Mouse (Mus musculus): Measurements from ENCODE around the gene Cyp3a41b.
"Not testable (repeated sequence)": the region's sequence is repeated elsewhere in the genome, so short reads cannot be mapped to it uniquely, and the experiment has no call there.

The Cyp3a41b gene

DNA sequence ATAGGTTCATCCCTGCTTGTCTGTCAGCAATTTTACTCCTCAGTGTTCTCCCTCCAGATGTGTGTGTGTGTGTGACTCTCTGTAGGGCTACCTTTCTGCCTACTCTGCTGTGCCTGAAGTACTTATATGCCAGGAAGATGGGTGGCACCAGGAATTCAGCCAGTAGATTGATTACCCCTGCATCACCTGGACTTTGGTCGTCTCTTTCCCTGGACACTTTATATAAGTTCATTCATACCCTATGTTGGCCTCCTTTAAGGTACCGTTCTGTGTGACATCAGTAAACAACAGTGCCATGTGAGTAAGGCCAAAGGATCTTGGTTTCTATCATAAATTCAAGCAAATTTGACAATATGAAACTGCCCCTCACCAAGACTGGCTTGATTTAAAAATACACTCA lies at the start of gene Cyp3a41b:
Cyp3a41b (minus strand) TSS at position 101 of the 400 bp plus-strand sequence.
- not testable (repeated sequence) for DNase-seq (ENCODE audit: extremely low read depth, insufficient read length, low spot score)

DNA sequence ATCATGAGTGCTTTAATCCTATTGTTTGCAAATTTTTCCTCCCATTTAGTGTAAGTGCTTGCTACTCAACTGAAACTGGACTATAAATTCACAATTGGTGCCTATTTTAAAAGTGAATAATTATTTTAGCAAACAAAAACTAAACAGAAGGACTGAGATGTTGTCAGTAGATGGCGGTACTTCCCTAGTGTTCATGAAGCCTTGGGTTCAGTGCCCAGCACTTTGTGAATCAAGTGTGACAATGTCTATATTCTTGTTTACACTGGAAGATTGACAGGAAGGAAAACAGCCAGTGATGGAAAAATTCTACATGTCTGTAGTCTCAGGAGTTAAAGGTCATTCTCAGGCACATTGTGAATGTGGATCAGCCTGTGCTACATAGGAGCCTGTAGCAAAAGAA lies 47.8 kb upstream of the Cyp3a41b start:
- not testable (repeated sequence) for DNase-seq (ENCODE audit: extremely low read depth, insufficient read length, low spot score)

GRCm38 (mm10) chr5:145604891-145605290 lies 20.4 kb upstream of the Cyp3a41b start:
- not testable (repeated sequence) for DNase-seq (ENCODE audit: extremely low read depth, insufficient read length, low spot score)

DNA sequence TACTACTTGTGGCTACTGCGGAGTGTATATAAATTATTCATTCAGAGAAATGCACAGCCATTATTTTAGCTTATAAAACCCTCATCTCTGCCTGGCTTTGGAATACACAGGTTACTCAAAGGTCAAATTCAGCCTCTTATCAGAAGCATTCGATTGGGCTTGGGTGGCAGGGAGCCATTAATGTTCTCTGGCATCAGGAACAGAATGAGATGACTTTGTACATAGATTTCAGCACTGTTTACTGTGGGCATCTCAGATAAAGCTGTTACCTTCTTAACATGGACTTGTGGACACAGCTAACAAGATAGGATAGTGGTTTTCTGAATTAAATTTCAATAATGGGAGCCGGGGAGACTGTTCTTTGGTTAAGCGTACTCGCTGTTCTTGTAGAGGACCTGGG lies 13.3 kb upstream of the Cyp3a41b start:
- not testable (repeated sequence) for DNase-seq (ENCODE audit: extremely low read depth, insufficient read length, low spot score)

DNA sequence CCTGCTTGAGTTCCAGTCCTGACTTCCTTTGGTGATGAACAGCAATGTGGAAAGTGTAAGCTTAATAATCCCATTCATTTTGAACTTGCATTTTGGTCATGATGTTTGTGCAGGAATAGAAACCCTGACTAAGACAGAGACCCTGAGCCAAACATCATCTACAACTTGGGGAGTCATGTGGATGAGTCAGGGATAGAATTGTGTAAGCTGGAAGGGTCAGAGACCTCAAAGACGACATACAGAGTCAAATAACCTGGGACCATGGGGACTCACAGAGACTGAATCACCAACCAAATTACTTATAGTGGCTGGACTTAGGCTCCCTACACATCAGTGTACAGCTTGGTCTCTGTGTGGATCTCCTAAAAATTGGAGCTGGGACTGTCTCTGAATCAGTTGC lies 7.2 kb downstream of the Cyp3a41b start:
- DNase-seq (ENCODE audit: extremely low read depth, insufficient read length, low spot score) = not testable (repeated sequence)

- DNase-seq (ENCODE audit: extremely low read depth, insufficient read length, low spot score) = not testable (repeated sequence)
Observed at GRCm38 (mm10) chr5:145575660-145576059, 8.9 kb downstream of the Cyp3a41b start.

GRCm38 (mm10) chr5:145571922-145572321 lies 12.6 kb downstream of the Cyp3a41b start:
- not testable (repeated sequence) for DNase-seq (ENCODE audit: extremely low read depth, insufficient read length, low spot score)
